Mouse (Mus musculus) c-Kit-positive CD71-positive TER-119-positive erythroid progenitor cells, embryonic 14.5 days (primary cell): Measurements from ENCODE around the gene Adam22.
"Not testable (repeated sequence)": the region's sequence is repeated elsewhere in the genome, so short reads cannot be mapped to it uniquely, and the experiment has no call there.

Experiments used
- DNase-seq: peaks from one replicate; pipeline ENCODE4 v3.0.0-alpha.2; 2013; ENCODE audit warnings: low spot score

The Adam22 gene

DNA sequence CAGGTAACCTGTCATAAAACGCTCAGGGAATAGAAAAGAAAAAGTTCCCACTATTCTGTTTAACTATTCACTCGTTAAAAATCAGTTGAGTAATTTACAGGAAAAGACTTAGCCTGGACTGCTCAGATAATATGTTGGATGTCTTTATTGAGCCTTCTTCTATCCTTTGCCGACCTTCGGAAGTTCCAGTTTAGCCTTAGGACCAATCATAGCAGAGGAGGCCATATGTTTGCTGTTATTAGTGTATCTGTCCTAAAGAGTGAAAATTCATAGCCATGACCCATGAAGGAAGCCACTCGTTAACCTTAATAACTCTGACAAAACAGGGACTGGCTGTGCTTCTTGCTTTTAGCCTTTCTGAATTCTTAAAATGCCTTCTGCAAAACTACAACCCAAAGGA is 41.3 kb downstream of the Adam22 start:
- DNase-seq, result no peak

DNA sequence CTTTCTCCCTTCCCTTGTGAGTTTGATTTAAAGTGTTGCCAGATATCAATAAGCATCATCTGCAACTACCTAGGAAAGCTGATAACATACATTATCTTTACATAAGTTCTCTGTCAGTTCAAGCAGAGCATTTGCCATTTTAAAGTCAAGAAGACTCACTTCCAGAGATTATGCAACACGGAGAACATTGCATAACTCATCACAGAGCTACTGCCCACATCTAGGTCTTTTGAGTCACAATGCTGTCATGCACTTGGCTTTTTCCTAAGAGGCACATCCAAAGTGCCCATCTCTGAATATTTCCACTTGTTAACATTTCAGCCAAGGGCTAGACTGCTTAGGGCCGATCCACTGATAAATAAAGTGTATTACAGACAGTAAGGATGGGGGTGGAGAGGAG is 55.6 kb downstream of the Adam22 start:
- no peak for DNase-seq

DNA sequence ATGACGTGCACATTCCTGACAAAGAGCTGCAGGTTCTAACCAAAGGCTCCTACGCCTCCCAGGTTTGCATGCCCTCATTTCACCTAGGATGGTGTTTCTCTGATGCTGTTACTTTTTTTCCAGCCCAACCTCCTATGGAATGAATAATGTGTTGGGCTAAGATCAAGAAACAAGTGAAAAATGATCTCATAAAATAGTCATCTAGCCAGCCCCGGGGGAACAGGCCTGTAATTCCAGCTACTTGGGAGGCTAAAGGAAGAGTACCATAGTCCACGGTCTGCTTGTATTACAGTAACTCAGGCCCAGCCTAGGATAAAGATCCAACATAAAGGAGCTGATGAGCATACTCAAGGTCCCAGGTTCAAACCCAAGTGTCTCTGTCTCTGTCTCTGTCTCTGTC is 57.1 kb downstream of the Adam22 start:
- DNase-seq, result no peak

DNA sequence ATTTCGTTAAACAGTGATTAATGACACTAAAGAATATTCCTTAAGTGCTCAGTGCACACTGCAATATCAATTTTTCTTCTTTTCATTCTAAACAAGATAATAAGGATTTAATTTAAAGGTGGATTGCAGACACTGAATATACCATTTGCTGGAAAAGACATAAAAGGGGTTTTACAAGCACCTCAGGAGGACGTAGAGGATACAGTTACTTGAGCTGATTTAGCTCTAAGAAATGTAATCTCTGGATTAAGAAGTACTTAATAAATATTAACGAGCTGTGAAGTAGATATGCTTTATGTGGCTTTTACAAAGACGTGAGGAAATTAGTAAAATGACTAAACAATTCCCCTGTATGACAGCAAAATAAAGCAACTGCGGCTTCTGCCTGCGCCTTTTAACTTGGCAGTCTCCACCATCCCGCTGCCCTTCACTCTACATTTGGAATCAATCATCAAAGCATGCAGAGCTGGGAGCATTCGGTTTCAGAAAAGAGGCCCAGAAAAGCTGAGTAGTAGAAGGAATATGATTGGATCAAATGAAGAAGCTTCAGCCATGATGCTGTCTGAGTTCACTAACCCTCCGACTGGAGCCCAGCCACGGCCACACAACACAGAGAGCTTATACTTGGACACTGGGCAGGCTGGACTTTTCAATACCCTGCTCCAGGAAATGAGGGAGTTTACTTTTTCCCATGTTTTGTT is 70.1 kb downstream of the Adam22 start:
- no peak for DNase-seq

DNA sequence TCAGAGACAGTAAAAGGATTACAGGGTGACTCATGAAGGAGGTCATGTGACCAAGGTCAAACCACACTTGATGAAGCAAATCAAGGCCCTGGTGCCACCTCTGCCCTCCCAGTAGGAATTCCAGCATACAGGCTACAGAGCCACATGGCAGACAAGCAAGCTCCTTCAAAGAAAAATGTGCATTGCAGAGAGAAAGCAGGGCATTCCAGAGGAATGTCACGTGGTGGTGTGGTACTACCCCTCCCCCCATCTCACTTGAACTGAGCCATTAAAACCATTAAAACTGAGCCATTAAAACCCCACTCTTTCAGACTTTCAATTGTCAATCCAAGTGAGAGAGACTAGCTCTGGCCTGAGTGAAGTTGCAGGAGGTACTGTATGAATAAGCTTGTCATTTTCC is 74.7 kb downstream of the Adam22 start:
- DNase-seq, result no peak

DNA sequence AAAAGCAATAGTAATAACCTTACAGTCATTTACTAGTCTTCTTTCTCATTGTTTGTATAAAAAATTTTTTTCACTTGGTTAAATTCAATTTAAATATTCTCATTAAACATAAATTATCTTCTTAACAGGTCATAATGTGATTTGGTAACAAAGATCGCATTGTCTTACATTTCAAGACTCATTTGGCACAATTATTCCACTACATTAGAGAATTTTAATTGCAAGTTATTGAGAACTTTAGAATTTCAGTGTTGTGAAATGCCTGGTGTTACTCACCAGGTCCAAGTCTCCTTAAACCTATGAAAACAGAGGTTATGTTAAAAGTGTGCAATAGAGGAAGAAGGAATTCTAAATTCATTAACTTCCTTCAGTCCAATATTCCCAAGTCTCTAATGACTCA is 76.5 kb downstream of the Adam22 start:
- no peak for DNase-seq

DNA sequence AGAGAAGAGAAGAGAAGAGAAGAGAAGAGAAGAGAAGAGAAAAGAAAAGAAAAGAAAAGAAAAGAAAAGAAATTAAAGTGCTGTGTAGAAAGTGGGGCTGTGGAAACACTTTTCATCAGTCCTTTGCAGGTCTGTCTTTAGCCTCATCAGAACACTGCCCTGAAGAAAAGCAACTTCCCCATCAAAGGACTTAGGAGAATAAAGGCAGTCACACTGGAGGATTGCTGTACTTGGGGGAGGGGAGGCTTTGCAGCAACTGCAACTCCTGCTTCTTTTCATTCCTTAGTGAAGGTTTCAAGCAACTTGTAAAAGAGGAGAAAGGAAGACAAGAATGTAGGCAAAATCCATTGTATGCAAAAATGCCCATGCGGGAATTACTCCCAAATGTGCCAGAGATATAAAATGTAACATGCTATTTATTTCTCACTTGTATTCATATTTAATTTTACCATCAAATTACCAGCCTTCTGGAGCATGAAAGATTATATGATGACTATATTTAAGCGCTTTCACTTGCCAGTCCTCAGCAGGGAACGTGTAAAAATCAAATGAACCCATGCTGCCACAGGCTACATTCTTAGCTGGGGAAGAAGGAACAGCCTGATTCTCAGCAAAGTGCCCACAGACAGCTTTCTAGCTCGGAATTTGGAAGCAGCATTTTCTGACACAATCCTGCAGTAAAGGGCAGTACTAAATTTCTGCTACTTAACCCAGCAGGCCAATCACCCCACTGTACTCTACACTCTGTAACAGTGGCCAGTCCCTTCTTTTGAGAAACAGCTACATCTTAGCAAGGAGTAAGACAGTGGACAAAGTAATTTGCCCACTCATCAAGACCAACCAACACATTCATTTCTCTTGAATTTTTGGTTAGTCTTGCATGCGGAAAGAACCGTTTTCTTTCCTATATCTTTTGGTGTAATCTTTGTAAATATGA is 78.0 kb downstream of the Adam22 start:
- no peak for DNase-seq

DNA sequence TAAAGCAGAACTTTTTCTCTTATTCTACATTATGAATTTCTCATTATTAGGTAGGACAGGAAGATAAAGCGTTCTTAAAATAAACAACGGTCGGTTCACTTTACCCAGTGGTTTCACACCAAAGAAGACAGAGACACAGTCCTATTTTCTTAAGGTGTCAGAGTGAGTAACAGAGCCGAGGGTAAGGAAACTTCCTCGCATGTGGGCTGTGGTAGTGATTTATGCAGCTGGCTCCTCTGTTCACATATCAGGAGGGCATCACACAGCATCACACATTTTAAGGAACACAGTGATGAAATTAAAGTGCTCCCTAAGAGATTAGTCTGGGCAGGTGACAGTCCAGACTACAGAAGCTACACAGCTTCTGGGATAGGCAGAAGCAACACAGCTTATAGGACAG is 83.8 kb downstream of the Adam22 start:
- no peak for DNase-seq

DNA sequence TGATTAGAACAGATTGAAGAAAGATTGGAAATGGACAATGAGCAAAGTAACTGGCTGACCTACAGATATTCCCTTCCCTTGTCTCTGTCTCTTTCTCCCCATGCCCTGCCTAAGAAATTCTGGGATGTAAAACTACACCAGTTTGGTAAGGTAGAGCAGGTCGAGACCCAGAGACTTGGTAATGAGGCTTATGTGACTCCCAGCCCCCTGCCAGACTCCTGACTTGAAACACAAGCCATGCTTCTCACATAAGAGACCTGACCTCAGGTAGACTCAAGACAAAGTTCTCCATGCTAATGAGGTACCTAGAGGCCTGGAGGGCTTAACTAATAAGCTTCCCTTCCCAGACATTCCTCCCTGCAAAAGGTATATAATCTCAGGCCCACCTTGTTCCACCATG is 91.8 kb downstream of the Adam22 start:
- DNase-seq, result no peak

DNA sequence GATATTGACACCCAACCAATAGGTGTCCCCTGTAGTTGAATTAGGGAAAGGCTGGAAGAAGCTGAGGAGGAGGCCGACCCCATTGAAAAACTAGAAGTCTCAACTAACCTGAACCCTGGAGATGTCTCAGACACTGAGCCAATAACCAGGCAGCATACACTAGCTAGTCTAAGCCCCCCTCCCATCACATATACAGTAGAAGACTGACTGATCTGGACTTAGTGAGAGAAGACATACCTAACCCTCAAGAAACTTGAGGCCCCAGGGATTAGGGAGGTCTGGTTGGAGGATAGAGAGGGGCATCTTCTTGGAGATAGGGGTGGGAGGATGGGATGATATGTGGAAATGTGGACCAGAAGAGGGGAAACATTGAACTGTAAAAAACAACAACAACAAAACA is 110.6 kb downstream of the Adam22 start:
- DNase-seq, result no peak

DNA sequence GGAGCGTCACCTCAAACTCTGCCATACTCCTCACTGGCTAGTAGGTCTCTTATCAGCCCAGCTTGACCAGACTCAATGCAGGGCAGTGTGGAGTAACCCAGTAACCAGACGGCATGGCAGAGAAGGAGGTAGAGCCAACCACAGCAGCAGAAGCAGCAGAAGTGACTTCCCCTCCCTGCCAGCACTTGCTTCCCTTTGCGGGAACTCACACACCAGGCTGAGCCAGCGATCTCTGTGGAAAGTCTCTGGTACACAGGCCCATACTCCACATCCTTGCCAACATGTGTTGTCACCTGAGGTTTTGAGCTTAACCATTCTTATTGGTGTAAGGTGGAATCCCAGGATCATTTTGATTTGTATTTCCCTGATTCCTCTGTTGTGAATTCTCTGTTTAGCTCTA is 111.5 kb downstream of the Adam22 start:
- DNase-seq, result no peak

DNA sequence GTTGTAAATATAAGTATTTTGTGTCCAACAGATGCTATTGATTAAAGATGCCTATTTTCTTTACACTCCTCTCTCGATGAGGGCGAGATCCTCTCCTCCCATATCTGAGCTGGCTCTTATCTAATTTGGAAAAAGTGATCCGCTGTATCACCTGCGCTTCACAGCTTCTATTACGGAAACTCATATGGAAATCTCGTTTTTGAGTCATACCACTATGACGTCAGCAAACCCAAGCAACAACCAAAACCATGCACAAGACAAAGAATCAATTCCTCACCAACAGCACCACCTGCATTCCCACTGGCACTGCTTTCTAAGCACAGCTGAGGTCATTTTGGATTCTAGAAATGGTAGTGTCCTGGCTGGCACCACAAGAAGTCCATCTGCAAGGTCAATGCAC is 123.3 kb downstream of the Adam22 start:
- no peak for DNase-seq

DNA sequence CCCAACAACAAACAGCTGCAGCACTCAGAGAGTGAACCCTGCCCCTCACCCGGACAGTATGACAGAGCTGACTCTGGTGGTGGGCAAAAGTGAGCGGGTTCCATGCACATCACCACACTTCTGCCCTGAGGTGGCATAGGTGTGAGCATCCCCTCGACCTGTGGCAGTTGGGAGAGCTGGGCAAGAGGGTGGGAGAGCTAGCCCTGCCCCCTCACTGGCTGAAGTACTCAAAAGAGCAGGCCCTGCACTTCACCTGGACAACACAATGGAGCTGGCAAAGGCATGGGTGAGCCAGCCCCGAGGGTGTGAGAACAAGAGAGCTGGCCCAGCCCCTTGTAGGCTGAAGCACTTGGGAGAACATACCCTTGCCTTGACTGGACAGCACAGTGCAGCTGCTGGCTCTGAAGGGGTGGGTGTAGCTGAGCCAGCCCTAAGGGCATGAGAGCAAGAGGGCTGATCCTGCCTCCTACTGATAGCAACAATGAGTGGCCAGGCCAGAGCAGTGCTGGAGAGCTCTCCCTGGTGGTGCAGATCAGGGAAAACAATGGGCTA is 124.8 kb downstream of the Adam22 start:
- no peak for DNase-seq

DNA sequence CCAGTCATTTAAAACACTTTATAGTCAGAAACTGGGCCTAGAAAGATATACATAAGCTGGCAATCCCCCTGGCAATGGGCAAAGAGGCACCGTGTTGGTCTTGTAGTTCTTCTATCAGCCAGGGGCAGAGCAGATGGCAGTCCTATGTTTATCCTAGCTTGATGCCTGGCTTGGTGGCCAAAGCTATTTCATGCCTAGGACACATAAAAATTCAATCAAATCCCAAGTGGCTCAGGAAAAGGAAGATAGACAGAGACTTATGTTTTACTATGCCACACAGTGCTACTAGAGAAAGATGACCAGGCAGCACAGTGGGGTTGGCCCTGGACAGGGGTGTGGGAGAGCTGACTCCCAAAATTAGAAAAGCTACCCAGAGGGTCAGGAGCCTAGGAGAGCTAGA is 125.3 kb downstream of the Adam22 start:
- no peak for DNase-seq

DNA sequence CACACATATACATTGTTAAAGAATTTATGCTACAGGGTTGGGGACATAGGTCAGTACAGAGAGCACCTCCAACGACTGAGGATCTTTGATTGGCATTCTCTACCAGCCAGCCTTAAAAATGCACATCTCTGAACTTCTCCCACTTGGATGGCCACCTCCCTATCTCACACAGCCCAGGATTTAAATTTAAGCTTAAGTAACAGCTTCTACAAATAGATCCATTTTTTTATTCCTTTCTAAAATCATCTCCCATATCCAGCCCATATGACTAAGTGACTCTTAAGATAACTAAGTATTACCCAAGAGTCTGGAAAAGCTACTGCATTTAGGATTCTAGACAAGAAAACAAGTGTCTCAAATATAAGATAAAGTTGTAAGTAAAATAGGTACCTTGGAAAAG is 140.9 kb downstream of the Adam22 start:
- DNase-seq, result no peak

DNA sequence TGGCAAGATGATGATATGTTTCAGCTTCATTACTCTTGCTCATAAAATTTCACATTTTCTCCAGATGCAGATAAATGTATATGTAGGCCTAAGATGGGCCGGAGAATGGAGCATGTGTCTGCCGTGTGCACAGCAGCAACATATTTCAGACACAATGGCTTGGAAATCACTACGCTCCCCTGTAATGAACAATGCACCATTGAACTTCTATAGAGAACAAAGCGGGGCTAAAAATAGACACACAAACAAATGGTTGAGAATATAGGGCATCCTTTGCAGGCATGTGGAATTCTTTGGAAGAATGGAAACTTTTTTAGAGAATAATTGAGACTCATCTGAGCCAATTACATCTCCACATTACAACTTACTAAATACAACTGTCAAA is 143.6 kb downstream of the Adam22 start:
- DNase-seq, result no peak

DNA sequence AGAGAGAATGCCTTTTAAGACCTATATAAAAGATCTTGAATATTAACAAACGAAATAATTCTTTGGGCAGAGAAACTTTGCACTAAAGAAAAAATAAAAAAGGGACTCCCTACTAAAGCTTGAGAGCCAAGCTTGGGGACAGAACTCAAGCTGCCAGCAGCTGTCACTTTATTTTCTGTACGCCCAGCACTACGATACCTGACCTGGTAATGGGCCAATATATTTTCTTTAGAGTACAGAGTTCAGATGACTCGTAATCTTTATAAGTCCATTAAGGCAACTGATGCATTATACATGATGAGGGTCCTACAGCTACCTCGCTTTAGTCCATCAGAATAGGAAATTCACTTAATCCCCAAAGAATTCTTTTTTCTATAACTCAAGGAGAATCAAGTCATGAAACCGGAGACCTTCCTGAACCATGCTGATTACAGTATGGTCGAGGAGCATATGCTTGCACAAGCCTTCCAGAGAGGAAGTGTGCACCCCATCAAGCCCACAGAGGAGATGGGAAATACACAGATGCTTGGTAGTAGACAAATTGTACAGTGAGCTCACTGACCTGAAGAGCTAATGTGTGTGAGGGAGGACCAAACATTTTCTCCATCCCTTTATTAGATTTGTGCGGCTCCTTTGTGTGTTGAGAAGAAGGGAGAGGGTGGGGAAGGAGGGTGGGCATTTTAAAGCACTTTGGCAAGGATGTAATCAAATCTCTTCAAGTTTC is 144.2 kb downstream of the Adam22 start:
- no peak for DNase-seq

DNA sequence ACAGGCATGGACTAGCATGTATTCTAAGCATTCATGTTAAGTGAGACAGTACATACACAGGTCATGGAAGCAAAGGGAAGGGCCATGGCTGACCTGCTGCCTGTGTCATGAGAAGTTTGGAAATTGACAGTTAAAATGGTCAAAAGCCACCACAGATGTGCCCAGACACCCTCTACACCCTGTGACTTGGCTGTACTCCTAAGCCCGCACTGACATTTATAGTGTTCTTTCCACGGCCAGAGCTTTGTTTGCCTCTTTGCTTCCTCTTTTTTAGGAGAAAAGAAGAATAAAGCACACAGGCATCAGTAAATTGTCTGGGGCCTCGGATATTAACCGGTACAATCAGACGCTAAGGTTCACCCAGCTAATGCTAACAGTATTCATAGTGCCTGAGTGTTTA is 146.3 kb downstream of the Adam22 start:
- DNase-seq, result no peak

DNA sequence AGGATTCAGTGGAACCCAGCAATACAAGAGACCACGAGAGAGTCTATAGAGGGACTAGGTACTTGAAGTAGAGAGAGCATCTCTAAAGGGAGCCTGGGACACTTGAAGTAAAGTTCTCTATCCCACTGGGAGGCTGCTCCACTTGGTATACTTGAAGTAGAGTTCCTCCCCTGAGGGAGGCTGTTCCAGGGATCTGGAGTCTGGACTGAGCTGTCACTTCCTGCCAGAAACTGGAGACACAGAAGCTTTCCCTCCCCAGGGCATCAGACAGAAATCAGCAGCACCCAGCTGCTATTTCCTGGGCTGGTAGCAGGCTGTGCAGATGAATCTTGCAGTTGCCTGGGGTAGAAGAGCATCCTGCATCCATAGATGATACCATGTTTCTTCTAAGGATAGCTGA is 152.1 kb downstream of the Adam22 start:
- no peak for DNase-seq

DNA sequence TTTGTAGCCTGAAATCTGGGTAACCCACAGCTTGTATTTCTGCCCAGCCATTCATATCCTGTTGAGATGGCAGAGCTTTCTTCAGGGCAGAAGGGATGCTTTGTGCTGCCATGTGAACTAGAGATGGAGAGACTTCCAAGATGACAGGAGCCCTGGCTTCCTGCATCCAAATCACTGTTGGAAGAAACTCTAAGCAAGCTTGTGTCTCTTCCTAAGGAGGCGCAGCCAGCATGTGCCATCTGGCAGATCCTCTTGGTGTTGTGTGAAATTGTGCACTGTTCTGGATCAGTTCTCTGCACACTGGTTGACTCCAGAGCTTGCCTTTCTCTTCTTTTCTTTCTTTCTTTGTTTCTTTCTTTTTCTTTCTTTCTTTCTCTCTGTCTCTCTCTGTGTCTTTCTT is 183.0 kb downstream of the Adam22 start:
- not testable (repeated sequence) for DNase-seq

DNA sequence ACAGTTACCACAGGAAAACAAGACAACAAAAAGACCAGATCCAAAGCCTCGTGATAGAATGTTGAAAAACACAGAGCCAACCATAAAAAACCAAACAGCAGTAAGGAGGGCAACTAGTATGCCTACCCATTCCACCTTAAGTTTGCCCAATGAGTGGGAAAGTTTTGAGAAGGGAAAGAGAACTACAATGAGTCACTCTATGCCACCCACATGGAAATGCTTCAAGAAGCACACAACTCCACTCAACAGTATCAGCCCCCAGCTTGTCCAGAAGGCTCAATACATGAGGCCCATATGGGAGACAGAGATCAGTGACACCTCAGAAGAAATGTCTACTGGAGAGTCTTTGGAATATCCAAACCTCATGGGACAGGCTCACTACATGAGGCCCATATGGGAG is 187.3 kb downstream of the Adam22 start:
- DNase-seq, result no peak

DNA sequence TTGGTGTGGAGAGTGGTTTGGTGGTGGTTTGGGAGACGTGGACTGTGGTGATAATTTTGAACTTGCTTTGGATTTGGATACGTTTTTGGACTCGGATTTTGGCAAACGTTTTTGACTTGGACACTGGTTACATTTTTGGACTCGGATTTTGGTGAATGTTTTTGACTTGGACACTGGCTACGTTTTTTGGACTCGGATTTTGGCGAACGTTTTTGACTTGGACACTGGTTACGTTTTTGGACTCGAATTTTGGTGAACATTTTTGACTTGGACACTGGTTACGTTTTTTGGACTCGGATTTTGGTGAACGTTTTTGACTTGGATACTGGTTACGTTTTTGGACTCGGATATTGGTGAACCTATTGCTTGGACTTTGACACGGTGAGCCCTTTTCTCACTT is 189.8 kb downstream of the Adam22 start:
- no peak for DNase-seq

DNA sequence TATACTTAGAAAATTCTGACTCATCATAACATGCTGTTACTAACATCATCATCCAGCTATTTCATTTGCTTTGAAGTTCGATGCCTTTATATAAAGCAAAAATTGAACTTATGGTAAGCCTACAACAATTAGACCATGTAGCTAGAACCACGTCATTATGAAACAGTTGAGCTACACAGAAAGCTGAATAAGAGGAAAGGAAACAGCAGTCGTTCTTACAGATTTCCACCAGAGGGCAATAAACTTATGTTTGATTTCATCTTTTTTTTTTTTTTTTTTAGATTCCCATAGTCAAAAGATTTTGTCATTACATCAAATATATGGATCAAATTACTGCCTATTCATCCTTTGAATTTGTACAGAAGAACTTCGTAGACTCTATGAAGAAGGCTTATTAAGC is 203.2 kb downstream of the Adam22 start:
- no peak for DNase-seq
